16 mouse cellular contexts compared by ENCODE assay signal in the genomic region with DNA sequence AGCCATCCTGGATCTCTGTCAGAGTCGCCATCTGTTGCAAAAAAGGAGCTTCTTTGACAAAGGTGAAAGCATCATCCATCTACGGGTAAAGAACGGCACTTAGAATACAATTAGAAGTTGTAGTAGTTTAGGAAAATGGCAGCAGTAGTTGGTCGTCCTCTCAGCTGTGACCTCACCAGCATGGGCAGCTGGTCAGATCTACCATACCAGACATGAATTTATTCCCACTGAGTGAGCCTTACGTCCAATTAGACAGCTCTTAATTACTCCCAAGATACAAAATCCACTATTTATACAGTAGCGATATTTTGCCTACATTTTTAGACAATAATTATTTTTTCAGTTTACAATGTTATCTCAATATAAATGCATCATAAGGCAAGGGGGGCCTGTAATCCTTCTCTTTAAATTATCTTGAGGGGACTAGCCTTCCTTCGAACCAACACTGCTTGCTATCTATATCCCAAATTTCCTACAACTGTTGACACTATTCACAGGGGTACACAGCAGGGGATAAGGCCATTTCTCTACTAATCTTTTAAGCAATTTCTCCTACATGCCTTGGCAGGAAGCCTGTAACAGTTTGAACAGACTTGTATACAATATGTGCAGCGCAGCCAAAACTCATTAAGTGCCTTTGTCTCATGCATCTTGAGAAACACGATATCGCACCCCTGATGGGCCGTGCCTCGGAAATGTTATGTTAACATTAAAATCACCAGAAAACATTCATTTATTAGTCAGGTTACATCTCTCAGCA.
DNase-seq lines count a peak whose midpoint lies in the region; ATAC-seq and TF ChIP-seq lines count a peak whose summit lies in the region.
"Had no signal": no experiment of that assay in that cellular context is flagged by ENCODE, and none has a peak within 500 bp of the region (broad histone marks: within the 10 kb centered on the region; RNA-seq: fewer than 3 reads in every experiment).

No protein-coding gene starts in this region.

- 76% methylated on average over 12 of the region's 12 CpGs for WGBS in kidney, postnatal 0 days
- 77% methylated on average over 12 of the region's 12 CpGs for WGBS in kidney, embryonic 15.5 days
- 63% methylated on average over 12 of the region's 12 CpGs for WGBS in limb, embryonic 14.5 days
- whole genome bisulfite sequencing in stomach, postnatal 0 days: 58% methylated on average over 12 of the region's 12 CpGs

- no peak overlapping the region for H3K4me3 ChIP-seq in kidney, postnatal 0 days (replicated peaks; ENCODE audit: low read depth, low read length)
- H3K4me3 ChIP-seq in kidney, embryonic 15.5 days (replicated peaks): no peak overlapping the region
- H3K4me3 ChIP-seq in limb, embryonic 14.5 days (replicated peaks; ENCODE audit: low read length): no peak overlapping the region
- H3K4me3 ChIP-seq in stomach, postnatal 0 days (ENCODE audit: low read depth, low read length): no peak overlapping the region
- H3K4me3 ChIP-seq: embryonic facial prominence, embryonic 12.5 days; limb, embryonic 12.5 days; megakaryocyte, embryonic 14.5 days; neural tube, embryonic 15.5 days had no signal

- peak; percentile 5 for DNase-seq in kidney, postnatal 0 days (ENCODE audit: low spot score)
- peak; percentile 37 for DNase-seq in Muller cell, postnatal 12 days (ENCODE audit: inconsistent ontology term)
- peak; percentile 32 for DNase-seq in brain, embryonic 18.5 days (ENCODE audit: low read depth, low spot score)
- DNase-seq in limb, embryonic 14.5 days (ENCODE audit: low spot score): peak; percentile 57
- DNase-seq in stomach, postnatal 0 days (ENCODE audit: low spot score): no peak
- DNase-seq: adrenal gland, postnatal 14 days; cerebellum, adult 11-12 months; kidney, adult 18-20 months; right cerebral cortex, postnatal 14 days had no signal

- TF ChIP-seq EP300 in stomach, postnatal 0 days (optimal IDR thresholded peaks at IDR 0.05): no peak

- no peak overlapping the region for H3K27ac ChIP-seq in kidney, postnatal 0 days
- no peak overlapping the region for H3K27ac ChIP-seq in kidney, embryonic 15.5 days
- no peak overlapping the region for H3K27ac ChIP-seq in limb, embryonic 14.5 days (replicated peaks; ENCODE audit: low read depth, low read length)
- H3K27ac ChIP-seq in stomach, postnatal 0 days (replicated peaks): no peak overlapping the region
- H3K27ac ChIP-seq: embryonic facial prominence, embryonic 12.5 days; limb, embryonic 12.5 days; neural tube, embryonic 15.5 days had no signal

- H3K4me1 ChIP-seq in kidney, postnatal 0 days (replicated peaks; ENCODE audit: insufficient read depth, low read length): no peaks in the 10 kb centered on the region
- H3K4me1 ChIP-seq in kidney, embryonic 15.5 days: no peaks in the 10 kb centered on the region
- H3K4me1 ChIP-seq in limb, embryonic 14.5 days (ENCODE audit: control insufficient read depth, insufficient read depth, low read length): no peaks in the 10 kb centered on the region
- no peaks in the 10 kb centered on the region for H3K4me1 ChIP-seq in stomach, postnatal 0 days (replicated peaks; ENCODE audit: control insufficient read depth, insufficient read depth)
- H3K4me1 ChIP-seq: embryonic facial prominence, embryonic 12.5 days; limb, embryonic 12.5 days had no signal

- H3K9me3 ChIP-seq in kidney, postnatal 0 days (replicated peaks; ENCODE audit: low read length): no peaks in the 10 kb centered on the region
- H3K9me3 ChIP-seq in kidney, embryonic 15.5 days (replicated peaks): no peaks in the 10 kb centered on the region
- no peaks in the 10 kb centered on the region for H3K9me3 ChIP-seq in limb, embryonic 14.5 days (ENCODE audit: control insufficient read depth, low read length)
- H3K9me3 ChIP-seq in stomach, postnatal 0 days (ENCODE audit: control insufficient read depth, low read length): no peaks in the 10 kb centered on the region
- H3K9me3 ChIP-seq: embryonic facial prominence, embryonic 12.5 days; limb, embryonic 12.5 days; megakaryocyte, embryonic 14.5 days; neural tube, embryonic 15.5 days had no signal

- TF ChIP-seq CTCF in kidney, postnatal 0 days (IDR thresholded peaks at IDR 0.05; ENCODE audit: low read depth): no peak
- TF ChIP-seq CTCF in stomach, postnatal 0 days (IDR thresholded peaks at IDR 0.05; ENCODE audit: low read depth): no peak

- no peaks in the 10 kb centered on the region for H3K27me3 ChIP-seq in kidney, postnatal 0 days (ENCODE audit: insufficient read depth, low read length)
- no peaks in the 10 kb centered on the region for H3K27me3 ChIP-seq in kidney, embryonic 15.5 days
- H3K27me3 ChIP-seq in limb, embryonic 14.5 days (ENCODE audit: control insufficient read depth, insufficient read depth, low read length): no peaks in the 10 kb centered on the region
- H3K27me3 ChIP-seq in stomach, postnatal 0 days (ENCODE audit: control insufficient read depth, insufficient read depth, low read length): no peaks in the 10 kb centered on the region
- H3K27me3 ChIP-seq: CH12.LX; embryonic facial prominence, embryonic 12.5 days; limb, embryonic 12.5 days; megakaryocyte, embryonic 14.5 days; neural tube, embryonic 15.5 days had no signal

- no peak overlapping the region for H3K4me2 ChIP-seq in kidney, postnatal 0 days (ENCODE audit: low read length)
- no peak overlapping the region for H3K4me2 ChIP-seq in kidney, embryonic 15.5 days
- H3K4me2 ChIP-seq in limb, embryonic 14.5 days (replicated peaks; ENCODE audit: low read depth, low read length, severe bottlenecking): no peak overlapping the region
- no peak overlapping the region for H3K4me2 ChIP-seq in stomach, postnatal 0 days (replicated peaks; ENCODE audit: low read depth)
- H3K4me2 ChIP-seq: embryonic facial prominence, embryonic 12.5 days; limb, embryonic 12.5 days; neural tube, embryonic 15.5 days had no signal

- H3K36me3 ChIP-seq in kidney, postnatal 0 days (ENCODE audit: insufficient read depth, low read length): no peaks in the 10 kb centered on the region
- no peaks in the 10 kb centered on the region for H3K36me3 ChIP-seq in kidney, embryonic 15.5 days
- no peaks in the 10 kb centered on the region for H3K36me3 ChIP-seq in limb, embryonic 14.5 days (ENCODE audit: control insufficient read depth, insufficient read depth, low read length)
- H3K36me3 ChIP-seq in stomach, postnatal 0 days (ENCODE audit: control insufficient read depth, insufficient read depth, low read length): no peaks in the 10 kb centered on the region
- H3K36me3 ChIP-seq: embryonic facial prominence, embryonic 12.5 days; limb, embryonic 12.5 days; neural tube, embryonic 15.5 days had no signal

- TF ChIP-seq POLR2A in limb, embryonic 14.5 days (IDR thresholded peaks at IDR 0.05; ENCODE audit: borderline replicate concordance, extremely low read depth, insufficient read depth, insufficient read length): no peak

- ATAC-seq in kidney, postnatal 0 days (replicated peaks; ENCODE audit: low FRiP score, low read depth): no peak
- no peak for ATAC-seq in kidney, embryonic 15.5 days (replicated peaks; ENCODE audit: low FRiP score)
- peak; percentile 62; the same call in 1 of the 2 replicates for ATAC-seq in limb, embryonic 14.5 days (ENCODE audit: low FRiP score, low read depth)
- no peak for ATAC-seq in stomach, postnatal 0 days (ENCODE audit: low FRiP score, low TSS enrichment)
- no peak for ATAC-seq in megakaryocyte, adult 5-6 weeks (ENCODE audit: poor library complexity, severe bottlenecking)

- H3K9ac ChIP-seq in kidney, postnatal 0 days (ENCODE audit: low read depth, low read length): no peak overlapping the region
- no peak overlapping the region for H3K9ac ChIP-seq in kidney, embryonic 15.5 days
- no peak overlapping the region for H3K9ac ChIP-seq in limb, embryonic 14.5 days (ENCODE audit: low read depth, low read length, severe bottlenecking)
- no peak overlapping the region for H3K9ac ChIP-seq in stomach, postnatal 0 days (ENCODE audit: low read length)
- H3K9ac ChIP-seq: embryonic facial prominence, embryonic 12.5 days; limb, embryonic 12.5 days; neural tube, embryonic 15.5 days had no signal
